Mouse (Mus musculus): Measurements from ENCODE around the gene Lpar3.

Gene Lpar3

GRCm38 (mm10) chr3:146315414-146315813, 94.7 kb downstream of the Lpar3 start:
- no peak for DNase-seq

DNA sequence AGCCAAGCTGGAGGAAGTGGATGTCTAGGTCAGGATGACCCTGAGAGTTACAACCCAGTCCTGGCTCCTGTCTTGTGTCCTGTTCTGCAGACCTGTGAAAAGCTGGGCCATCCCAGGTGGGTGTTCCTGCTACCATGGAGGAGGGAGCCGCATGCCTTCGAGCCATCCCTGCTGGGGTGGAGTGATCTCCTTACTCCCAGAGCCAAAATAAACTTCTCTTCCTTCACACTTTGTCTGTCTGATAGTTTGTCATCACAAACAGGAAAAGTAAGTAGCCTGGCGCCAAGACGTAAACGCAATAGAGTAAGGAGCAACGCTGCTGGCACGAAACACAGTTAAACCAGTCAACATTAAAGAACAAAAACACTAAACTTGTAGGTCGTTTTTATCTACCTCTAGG, 95.5 kb downstream of the Lpar3 start:
- DNase-seq = no peak

- DNase-seq = no peak
Measured at GRCm38 (mm10) chr3:146317366-146317765, 96.6 kb downstream of the Lpar3 start.

DNA sequence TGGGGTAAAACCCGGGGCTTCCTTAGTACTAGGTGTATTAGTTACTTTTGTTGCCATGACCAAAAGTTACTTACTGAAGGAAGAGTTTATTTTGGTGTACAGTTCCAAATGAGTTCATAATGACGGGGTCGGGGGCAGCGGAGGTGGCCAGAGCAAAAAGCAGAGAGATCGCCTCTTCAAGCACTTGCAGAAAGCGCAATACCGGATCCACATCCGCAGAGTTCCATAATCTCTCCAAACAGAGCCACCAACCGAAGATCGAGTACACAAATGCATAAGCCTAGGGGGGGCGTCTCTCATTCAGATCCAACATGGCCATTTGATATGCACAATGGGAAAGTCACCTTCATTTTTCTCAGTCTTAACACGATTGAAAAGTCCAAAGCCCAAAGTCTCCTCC, 97.1 kb downstream of the Lpar3 start:
- no peak for DNase-seq

GRCm38 (mm10) chr3:146318520-146318938, 97.8 kb downstream of the Lpar3 start:
- no peak for DNase-seq

DNA sequence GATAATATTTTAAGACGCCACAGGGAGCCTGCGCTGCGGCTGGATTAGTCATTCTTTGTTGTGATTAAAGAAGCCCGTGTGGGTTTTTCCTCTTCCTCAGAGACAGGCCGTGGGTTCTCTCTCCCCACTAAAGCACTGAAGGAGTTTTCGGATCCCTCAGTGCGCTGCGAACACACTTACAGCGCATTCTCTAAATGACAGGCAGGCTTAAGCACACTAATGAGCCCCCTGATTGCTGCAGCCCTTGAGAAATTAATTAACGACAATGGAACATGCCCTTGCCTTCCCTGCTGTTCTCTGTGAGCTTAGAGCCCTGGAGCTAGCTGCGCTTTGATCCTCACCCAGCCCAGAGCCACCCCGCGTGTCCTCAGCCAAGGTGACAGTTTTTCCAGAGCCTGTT, 98.2 kb downstream of the Lpar3 start:
- DNase-seq = no peak

DNA sequence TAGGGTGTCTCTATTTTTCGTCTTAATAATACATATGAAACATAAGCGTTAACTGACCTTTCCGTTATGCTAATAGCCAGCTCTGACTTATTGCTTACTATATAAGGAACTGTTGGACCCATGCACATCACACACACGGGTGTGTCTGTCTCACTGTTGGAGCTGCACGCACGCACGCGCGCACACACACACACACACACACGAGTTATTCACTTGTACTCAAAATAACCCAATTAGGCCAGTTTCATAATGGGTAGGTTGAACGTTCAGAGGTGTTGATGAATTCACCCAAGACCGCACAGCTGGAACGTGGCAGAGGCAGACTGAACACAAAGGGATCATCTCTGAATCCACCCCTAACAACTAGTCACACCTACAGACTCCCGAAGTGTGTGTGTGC, 98.7 kb downstream of the Lpar3 start:
- DNase-seq = no peak

DNA sequence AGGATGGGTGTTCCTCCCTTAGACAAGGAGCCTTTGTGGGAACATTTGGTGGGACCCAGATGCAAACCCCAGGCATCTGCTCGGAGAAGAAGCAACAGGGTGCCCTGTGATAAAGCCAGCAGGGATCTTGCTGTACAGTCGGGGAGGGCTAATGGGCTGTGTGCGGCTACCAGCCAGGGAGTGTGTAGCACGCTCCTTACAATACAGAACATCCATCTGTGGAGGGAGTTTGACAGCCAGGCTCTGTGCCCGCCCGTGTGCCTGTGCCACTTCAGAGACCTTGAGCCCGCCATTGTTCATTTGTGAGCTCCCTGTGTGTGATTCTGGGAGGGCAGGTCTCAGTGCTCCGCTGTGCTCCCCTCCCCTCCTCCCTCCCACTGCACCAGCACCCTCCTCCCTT, 104.2 kb downstream of the Lpar3 start:
- DNase-seq = no peak

- no peak for DNase-seq
Measured at GRCm38 (mm10) chr3:146326743-146327536, 106.2 kb downstream of the Lpar3 start.

DNA sequence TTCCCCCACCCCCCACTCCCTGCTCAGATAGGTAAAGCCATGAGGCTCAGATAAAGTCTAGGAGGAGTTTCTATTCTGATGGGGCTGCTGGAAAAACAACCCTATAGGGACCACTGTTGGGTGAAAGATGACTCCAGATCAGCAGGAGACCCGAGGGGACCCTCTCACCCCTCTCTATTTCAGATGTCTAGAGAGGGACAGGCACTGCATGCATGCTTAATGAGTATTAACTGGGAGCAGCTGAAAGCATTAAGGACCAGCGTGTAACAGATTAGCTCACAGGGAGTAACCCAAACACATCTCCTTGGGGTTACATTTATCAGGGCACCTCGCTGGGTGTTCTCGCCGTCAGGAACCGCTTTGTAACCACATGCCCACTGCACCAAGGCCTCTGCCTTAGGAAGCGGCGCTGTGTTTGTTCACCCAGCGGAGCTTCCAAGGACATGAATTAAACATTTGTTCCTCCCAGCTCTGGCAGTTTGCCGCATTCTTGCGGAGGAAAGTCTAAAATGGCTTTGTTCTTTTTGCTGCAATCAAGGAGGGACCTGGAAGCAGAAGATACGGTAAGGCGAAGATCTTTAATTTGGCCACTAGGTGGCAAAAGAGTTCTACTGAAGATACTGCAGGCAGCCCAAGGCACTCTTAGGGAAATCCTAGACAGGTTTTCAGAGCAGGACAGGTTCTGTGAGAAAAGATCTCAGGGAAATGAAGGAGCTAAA, 106.9 kb downstream of the Lpar3 start:
- DNase-seq = peak in 1 of 2 experiments; percentile 26

- peak in 1 of 2 experiments; percentile 41 for DNase-seq
Measured at GRCm38 (mm10) chr3:146328749-146329148, 108.0 kb downstream of the Lpar3 start.

- DNase-seq = no peak
Measured at GRCm38 (mm10) chr3:146331819-146332218, 111.1 kb downstream of the Lpar3 start.

DNA sequence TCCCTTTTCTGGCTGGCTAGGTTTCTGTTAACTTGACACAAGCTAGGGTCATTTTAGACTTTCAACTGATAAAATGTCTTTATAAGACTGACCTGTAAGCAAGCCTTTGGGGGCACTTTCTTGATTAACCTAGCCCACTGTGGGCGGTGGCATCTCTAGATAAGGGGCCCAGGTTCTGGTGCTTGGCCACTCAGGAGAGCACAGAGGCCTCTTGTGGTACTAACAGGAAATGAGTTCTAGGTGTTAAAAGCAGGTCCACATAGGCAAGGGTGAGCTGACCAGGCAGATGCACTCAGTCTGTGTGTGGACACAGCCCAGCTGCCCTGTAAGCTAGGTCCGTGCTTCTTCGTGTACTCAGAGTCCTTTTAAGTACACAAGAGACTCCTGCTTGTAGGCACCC, 112.5 kb downstream of the Lpar3 start:
- DNase-seq = no peak

DNA sequence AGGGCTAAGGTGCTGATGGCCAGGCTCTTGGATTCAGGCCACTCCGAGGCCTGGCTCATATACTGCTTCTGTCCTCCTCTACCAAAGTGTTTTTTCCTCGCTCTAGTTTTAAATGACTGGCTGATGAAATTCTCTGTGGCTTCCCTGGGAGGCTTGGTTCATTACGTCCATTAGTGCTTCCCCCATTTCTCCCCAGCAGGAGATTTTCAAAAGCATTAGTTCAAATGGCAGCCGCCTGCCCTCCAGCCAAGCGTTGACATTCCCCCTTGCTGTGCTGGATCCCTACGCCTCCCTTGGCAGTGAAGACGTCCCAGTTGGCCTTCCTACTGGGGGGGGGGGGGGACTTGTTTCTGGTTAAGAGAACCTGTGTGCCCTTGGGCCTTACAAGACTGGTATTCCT, 113.3 kb downstream of the Lpar3 start:
- no peak for DNase-seq
